Mouse (Mus musculus) C2C12 (cell line): ENCODE results near the gene Slc17a7.

Source experiments
- CTCF ChIP-seq: IDR thresholded peaks from one replicate; pipeline ENCODE4 v1.5.1; 2011; ENCODE audit not compliant: control insufficient read depth, insufficient read depth, insufficient read length
- FOSL1 ChIP-seq: IDR thresholded peaks from one replicate; pipeline ENCODE4 v1.8.0; 2011; ENCODE audit warnings: mild to moderate bottlenecking, low read length; ENCODE audit not compliant: poor library complexity, insufficient read depth, severe bottlenecking

DNA sequence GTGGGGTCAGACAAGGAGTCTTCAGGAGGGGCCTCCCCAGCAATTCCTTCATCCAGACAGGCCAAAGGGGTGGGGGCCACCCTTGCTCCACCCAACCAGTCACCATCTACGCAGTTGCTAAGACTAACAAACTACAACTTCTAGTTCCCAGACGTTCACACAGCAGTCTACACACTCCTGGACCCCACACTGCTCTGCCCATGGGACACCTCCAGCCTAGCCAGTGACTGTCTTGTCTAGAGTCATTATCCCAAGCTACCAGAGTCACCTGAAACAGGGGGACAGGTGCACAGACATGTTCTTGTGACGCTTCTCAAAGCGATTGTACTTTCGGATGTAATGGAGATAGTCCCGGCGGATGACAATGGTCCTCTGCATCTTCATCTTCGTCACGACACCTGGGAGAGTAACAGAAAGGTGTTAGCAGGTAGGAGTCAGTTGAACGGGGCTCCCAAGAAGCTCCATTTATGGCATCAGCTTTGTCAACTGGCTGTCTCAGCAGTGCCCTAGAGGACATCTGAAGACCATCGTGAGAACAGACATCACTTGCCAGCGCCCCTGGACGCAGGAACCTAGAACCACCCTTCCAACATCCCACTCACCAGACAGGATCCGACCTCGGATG lies 41.1 kb upstream of the Slc17a7 start:
- TF ChIP-seq CTCF (no peak), FOSL1 (no peak)
